Mouse (Mus musculus) mesoderm, embryonic 11.5 days (tissue): ENCODE data around the gene Pdxk.
"Not testable (repeated sequence)": the region's sequence is repeated elsewhere in the genome, so short reads cannot be mapped to it uniquely, and the experiment has no call there.

ENCODE experiments used
- DNase-seq: peaks from one replicate; pipeline ENCODE4 v3.0.0-alpha.2; 2012; ENCODE audit warnings: low read depth, low spot score

Gene Pdxk

DNA sequence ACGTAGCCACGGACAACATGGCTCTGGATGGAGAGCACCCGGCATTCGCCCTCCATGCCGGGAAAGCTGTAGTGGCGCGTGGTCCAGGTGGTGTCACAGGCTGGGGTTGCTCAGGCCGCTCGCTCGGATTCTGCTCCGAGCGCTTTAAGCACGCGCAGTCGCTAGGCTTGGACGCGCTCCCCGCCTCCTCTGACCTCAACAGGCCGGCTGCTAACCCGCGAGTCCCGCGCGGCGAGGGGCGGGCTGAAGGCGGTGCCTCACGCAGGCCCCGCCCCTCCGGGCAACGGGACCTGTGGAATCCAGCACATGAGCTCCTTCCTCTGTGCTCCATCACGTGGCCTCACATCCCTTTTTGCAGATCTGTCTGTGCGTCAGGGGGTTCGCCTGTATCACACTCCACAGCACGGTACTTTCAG lies at the start of gene Pdxk:
Pdxk (minus strand) TSS at position 184 of the 416 bp plus-strand sequence.
- DNase-seq: peak; percentile 92

GRCm38 (mm10) chr10:78502986-78503733 lies 38.4 kb upstream of the Pdxk start:
- no peak for DNase-seq

- peak; percentile 88 for DNase-seq
Observed at GRCm38 (mm10) chr10:78487431-78488086, 22.8 kb upstream of the Pdxk start.

DNA sequence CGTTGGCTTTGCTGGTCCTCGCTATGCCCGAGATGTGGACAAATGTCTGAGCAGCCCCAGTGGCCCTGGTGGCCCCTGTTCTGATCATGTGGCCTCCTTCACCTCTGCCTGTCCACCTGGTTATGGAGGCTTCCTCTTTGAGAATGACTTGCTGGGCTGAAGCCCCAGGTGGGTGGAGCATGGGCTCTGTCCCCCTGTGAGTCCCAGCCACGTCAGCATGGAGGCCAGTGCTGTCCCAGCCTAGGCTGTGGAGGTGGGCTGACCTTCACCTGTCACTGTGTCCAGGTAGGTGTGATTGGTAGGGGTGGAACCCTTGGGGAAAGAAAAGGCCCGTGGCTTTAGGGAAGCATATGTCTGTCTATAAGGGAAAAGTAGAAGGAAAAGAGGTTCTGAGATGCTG lies 22.1 kb upstream of the Pdxk start:
- DNase-seq: no peak

GRCm38 (mm10) chr10:78485369-78485768 lies 20.6 kb upstream of the Pdxk start:
- not testable (repeated sequence) for DNase-seq

- peak; percentile 85 for DNase-seq
Observed at GRCm38 (mm10) chr10:78481928-78482499, 17.2 kb upstream of the Pdxk start.

GRCm38 (mm10) chr10:78480954-78481927 lies 16.5 kb upstream of the Pdxk start:
- DNase-seq: no peak

DNA sequence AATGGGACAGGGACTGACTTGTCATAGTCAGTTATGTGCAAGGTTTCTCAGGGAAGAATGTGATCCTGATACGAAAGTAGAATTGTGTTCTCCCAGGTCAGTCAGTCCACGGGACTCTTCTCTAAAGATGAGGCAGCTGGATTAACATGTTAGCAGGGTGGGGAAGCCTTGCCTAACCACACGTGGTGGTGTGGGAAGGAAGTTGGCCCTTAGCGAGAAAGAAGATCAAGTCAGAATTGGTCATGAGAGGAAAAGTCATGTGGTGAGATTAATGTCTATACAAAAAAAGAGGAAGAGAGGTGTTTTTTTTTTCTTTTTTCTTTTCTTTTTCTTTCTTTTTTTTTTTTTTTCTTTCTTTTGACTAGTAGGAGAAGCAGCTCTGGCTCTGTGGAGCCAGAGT lies 12.0 kb upstream of the Pdxk start:
- no peak for DNase-seq

DNA sequence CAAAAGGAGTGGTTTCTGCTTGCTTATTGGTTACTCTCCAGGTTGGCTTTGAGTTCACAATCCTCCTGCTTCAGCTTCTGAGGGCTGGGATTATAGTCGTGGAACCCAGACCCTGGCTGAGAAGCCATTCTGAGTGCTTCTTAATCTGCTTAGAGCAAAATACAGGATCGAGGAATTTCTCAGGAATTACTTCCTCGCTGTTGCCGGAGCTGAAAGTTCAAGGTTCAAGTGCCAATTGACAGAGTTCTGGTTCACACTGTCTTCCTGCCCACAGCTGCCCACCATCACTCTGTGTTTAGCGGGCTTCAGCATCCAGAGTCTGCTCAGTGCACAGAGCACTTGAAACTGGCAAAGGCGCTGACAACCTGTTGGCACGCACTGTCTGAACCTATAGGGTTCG lies 10.0 kb upstream of the Pdxk start:
- no peak for DNase-seq

DNA sequence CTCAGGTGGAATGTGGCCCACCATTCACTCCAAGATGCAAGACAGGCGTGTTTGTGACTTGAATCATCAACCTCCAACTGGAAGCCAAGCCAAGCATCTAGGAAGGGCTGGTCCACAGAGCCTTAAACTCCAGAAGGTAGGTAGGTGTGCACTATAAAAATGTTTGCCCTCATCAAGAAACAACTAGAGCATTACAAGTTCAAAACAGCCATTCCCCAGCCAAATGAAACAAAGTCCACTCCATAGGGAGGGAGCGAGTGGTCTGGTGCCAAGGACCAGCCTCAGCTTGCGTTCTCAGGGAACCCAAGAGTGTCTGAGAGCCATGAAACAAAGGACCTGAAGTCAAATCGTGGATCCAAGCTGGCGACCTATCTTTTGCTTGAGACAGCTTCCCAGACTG lies 8.7 kb upstream of the Pdxk start:
- no peak for DNase-seq

GRCm38 (mm10) chr10:78472046-78472445 lies 7.3 kb upstream of the Pdxk start:
- DNase-seq: no peak

DNA sequence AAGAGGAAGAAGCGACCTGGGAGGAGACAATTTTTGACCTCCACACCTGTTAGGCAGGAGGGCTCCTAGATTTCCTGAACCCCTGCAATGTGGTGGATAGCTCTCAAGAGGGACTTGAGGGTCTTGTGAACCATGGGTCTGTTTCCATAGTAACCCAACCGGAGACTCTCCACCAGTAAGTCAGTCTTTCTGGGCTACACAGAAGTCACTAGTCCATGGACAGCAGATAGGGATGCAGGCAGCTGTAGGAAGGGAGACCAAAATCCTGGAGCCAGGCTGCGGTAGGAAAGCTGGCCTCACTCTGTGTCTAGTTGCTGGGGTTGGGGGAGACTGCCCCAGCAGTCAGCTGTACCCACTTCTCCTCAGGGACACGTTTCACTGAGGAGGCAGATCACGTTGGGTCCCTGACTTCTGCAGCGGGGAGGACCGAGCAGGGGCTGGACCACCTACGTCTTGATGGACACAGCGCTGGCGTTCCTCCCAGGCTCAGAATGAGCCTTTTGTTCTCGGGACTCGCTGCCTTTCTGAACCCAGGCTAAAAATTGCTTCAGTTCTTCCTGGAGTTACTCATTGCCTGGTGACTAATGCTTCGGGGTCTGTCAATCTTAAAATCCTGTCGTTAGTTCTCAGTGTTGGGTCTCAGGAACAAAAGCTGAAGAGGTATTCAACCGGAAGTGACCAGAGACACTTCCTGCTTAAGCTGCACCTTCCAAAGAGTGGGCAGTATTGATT lies 6.0 kb upstream of the Pdxk start:
- no peak for DNase-seq

DNA sequence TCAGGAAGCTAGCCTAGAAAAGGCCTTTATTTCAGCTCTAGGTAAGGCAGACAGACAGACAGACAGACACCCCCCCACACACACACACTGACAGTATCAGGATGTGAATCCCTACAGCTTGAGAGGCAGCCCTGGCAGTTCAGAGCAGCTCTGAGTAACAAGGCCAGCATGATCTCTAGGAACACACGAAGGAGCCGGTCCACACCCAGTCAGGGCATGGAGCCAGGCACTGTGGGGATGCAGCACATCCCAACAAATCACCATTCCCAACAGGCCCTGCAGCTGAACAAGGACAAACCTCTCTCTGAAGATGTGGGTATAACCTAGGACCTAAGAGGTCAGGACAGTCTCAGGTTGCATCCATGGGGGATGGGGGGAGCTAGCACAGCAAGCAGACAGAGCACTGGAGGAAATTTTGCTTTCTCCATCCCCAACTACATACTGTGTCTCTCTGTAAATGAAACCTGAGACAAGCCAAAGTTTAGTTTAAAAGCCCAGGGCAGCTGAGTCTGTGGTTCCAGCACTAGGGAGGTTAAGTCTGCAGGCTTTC lies 3.1 kb upstream of the Pdxk start:
- no peak for DNase-seq

GRCm38 (mm10) chr10:78466647-78467046 lies 1.9 kb upstream of the Pdxk start:
- no peak for DNase-seq

GRCm38 (mm10) chr10:78465472-78465871 lies 697 bp upstream of the Pdxk start:
- no peak for DNase-seq

DNA sequence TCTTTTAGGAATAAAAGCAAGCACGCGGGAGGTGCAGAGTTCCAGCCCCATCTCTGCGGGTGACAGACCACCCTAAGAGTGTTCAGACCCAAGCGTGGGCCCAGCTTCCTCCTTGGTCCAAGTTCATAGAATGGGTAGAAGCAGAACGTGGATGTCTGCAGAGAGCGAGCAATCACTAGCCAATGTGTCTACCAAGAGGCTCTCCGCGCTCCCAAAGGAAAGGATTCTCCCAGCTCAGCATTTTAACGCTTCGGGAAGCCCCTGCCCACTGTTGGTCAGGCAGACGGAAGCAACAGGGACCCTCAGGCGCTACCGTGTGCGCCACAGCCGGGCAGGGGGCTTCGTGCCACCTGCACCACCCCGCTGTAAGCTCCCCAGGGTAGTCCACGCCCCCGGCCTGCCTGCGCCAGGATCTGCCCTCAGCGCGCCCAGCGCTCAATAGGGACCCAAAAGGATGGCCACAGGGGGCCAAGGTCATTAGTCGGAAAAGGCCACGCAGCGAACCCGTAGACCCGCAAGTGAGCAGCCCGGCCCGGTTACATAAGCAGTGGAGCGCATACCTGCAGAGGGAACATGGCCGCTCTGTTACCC lies 479 bp downstream of the Pdxk start:
- no peak for DNase-seq

DNA sequence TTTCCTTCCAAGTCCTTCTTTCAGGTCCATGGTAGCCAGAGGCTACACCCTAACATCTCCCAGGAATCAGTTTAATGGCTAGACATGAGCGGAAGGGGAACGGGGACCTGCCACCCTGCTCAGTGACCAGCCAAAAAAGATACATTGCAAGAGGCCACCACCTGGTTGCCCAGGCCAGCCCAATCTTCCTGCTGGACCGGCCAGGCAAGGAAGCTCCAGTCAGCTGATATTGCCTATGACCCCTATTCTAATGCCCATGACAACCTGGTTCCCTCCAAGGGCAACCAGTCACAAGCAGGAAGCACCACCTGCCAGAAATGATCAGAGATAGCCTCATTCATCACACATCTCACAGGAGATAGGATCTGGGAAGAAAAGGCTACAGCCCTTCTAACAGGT lies 1.0 kb downstream of the Pdxk start:
- DNase-seq: no peak

DNA sequence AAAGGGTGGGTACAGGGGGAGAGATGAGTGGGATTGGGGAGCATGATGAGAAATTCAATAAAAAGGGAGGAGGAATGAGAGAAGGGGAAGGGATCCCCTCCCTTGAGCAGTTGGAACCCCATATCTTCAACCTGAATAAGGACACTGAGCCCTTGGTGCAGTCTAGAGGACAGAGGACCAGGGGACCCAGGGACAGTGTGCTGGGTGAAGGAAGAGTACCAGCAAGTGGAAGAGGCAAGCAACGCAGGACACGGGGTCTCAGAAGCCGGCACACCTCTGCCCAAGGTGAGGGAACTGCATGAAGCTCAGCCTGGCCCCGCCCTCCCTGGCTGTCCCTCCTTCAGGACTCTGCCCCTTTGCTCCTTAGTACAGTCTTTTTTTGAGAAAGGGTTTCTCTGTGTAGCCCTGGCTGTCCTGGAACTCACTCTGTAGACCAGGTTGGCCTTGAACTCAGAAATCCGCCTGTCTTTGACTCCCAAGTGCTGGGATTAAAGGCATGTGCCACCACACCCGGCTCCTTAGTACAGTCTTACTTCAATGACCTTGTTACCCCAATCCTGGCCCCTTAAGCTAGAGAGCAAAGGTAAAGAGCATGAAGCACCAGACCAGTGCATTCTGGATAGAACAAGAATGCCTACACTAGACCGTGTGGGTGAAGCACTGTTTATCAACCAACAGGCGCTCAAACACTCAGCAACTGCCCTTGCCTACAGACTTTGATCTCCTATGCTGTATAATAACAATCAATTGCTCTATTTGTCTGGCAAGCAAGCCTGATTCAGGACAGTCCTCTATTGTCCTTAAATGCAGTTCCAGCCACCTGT lies 1.6 kb downstream of the Pdxk start:
- no peak for DNase-seq

DNA sequence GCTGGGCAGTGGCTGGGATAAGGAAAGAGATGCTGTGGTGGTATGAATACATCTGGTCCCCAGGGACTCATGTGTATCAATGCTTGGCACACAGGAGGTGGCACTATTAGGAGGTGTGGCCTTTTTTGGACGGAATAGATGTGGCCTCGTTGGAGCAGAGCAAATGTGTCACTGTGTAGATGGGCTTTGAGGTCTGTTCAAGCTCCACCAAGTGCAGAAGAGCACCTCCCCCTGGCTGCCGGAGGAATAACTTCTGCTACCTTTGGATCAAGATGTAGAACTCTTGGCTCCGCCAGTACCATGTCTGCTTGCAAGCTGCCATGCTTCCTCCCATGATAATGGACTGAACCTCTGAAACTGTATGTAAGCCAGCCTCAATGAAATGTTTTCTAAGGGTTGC lies 3.0 kb downstream of the Pdxk start:
- DNase-seq: no peak

GRCm38 (mm10) chr10:78460463-78460862 lies 4.3 kb downstream of the Pdxk start:
- no peak for DNase-seq
